Mouse (Mus musculus) lung, embryonic 15.5 days (tissue): ENCODE measurements around the gene Sowaha. TPM values are rescaled to one million over a fixed set of nuclear protein-coding genes. Genes with fewer than 3 reads are reported as not detected.

Experiments
- ATAC-seq: fragments of 200-750 bp; cut with Nextera tagmentation; 2 replicates; pipeline ENCODE4 v1.8.0; 2017; ENCODE audit warnings: moderate number of reproducible peaks, borderline replicate concordance; ENCODE audit not compliant: low FRiP score, low TSS enrichment; ENCODE audit errors: extremely low read depth
- H3K27ac ChIP-seq: fragments of 300-500 bp; sonication (generic); 2 replicates; pipeline ENCODE4 v1.5.1; 2015; ENCODE audit warnings: moderate library complexity, mild to moderate bottlenecking, inconsistent platforms
- H3K27me3 ChIP-seq: fragments of 300-500 bp; sonication (generic); 2 replicates; pipeline ENCODE4 v1.6.1; 2015; ENCODE audit warnings: inconsistent platforms
- H3K36me3 ChIP-seq: fragments of 300-500 bp; sonication (generic); 2 replicates; pipeline ENCODE4 v1.6.1; 2015; ENCODE audit warnings: inconsistent platforms
- H3K4me1 ChIP-seq: fragments of 300-500 bp; sonication (generic); 2 replicates; pipeline ENCODE4 v1.6.1; 2015; ENCODE audit warnings: inconsistent platforms
- H3K4me2 ChIP-seq: fragments of 300-500 bp; sonication (generic); 2 replicates; pipeline ENCODE4 v1.6.1; 2015; ENCODE audit warnings: inconsistent platforms, mild to moderate bottlenecking, moderate library complexity
- H3K4me3 ChIP-seq: fragments of 300-500 bp; sonication (generic); 2 replicates; pipeline ENCODE4 v1.5.1; 2015; ENCODE audit warnings: mild to moderate bottlenecking, inconsistent platforms
- H3K9ac ChIP-seq: fragments of 300-500 bp; sonication (generic); 2 replicates; pipeline ENCODE4 v1.6.1; 2015; ENCODE audit warnings: inconsistent platforms
- H3K9me3 ChIP-seq: fragments of 300-500 bp; sonication (generic); 2 replicates; pipeline ENCODE4 v1.6.1; 2016; ENCODE audit warnings: inconsistent platforms
- WGBS: fragments of 180-500 bp; shearing (Covaris S2); methylation state at CpG from one replicate; pipeline ENCODE4 v1.1.7; 2015; 5-methylcytosine and 5-hydroxymethylcytosine counted together
- polyA plus RNA-seq: library from polyadenylated mRNA; unstranded; fragments of >200 nt; fragmentation: Nextera tagmentation; extraction: Ambion mirVana; gene quantifications from 2 replicates; pipeline ENCODE4 v1.2.1, GENCODE M21; 2015

Gene Sowaha
- polyA plus RNA-seq, 1 experiment from 2014 or later = 0.06 TPM

GRCm38 (mm10) chr11:53520122-53520978 lies 40.3 kb upstream of the Sowaha start:
- H3K9ac ChIP-seq = peak overlapping the region; percentile 74
- no peaks in the 10 kb centered on the region for H3K27me3 ChIP-seq
- H3K9me3 ChIP-seq = no peaks in the 10 kb centered on the region
- peak overlapping the region; percentile 78 for H3K4me3 ChIP-seq
- ATAC-seq = peak; percentile 47; the same call in 1 of the 2 replicates
- H3K4me1 ChIP-seq = peaks cover 40% of the 10 kb centered on the region
- peak overlapping the region; percentile 87 for H3K4me2 ChIP-seq
- 1% methylated on average over 24 of the region's 24 CpGs for WGBS
- H3K36me3 ChIP-seq = no peaks in the 10 kb centered on the region
- peak overlapping the region; percentile 76 for H3K27ac ChIP-seq

- peak; percentile 75; the same call in 1 of the 2 replicates for ATAC-seq
Observed at GRCm38 (mm10) chr11:53519207-53520121, 39.4 kb upstream of the Sowaha start, which contains the start of gene Sept8. TSS of gene Sept8 (plus strand) at chr11:53519257.

GRCm38 (mm10) chr11:53518759-53519158 lies 38.7 kb upstream of the Sowaha start:
- Histone ChIP-seq H3K27me3 (no peaks in the 10 kb centered on the region), H3K9me3 (no peaks in the 10 kb centered on the region), H3K4me1 (peaks cover 38% of the 10 kb centered on the region), H3K4me3 (peak overlapping the region; percentile 78; the same call in 1 of the 2 replicates), H3K9ac (no peak overlapping the region), H3K4me2 (peak overlapping the region; percentile 87), H3K27ac (peak overlapping the region; percentile 76; the same call in 1 of the 2 replicates), H3K36me3 (no peaks in the 10 kb centered on the region)
- no peak for ATAC-seq
- WGBS = 29% methylated on average over 5 of the region's 5 CpGs

More at GRCm38 (mm10) chr11:53519207-53520121, 39.4 kb upstream of the Sowaha start, which contains the start of gene Sept8:
- H3K9me3 ChIP-seq = no peaks in the 10 kb centered on the region
- H3K4me3 ChIP-seq = peak within 1 kb of the TSS; percentile 78
- peak within 1 kb of the TSS; percentile 76 for H3K27ac ChIP-seq
- no peaks in the 10 kb centered on the region for H3K27me3 ChIP-seq
- H3K4me2 ChIP-seq = peak within 1 kb of the TSS; percentile 87
- no peaks in the 10 kb centered on the region for H3K36me3 ChIP-seq
- WGBS = 5% methylated on average over 53 of the region's 79 CpGs
- peaks cover 38% of the 10 kb centered on the region for H3K4me1 ChIP-seq
- H3K9ac ChIP-seq = peak within 1 kb of the TSS; percentile 74

- ATAC-seq = no peak
- no peak overlapping the region for H3K4me2 ChIP-seq
- H3K4me3 ChIP-seq = no peak overlapping the region
- no peaks in the 10 kb centered on the region for H3K9me3 ChIP-seq
- H3K4me1 ChIP-seq = peaks cover 31% of the 10 kb centered on the region
- H3K27me3 ChIP-seq = no peaks in the 10 kb centered on the region
- 31% methylated on average over 8 of the region's 8 CpGs for WGBS
- no peak overlapping the region for H3K9ac ChIP-seq
- H3K27ac ChIP-seq = peak overlapping the region; percentile 9; the same call in 1 of the 2 replicates
- no peaks in the 10 kb centered on the region for H3K36me3 ChIP-seq
Observed at GRCm38 (mm10) chr11:53516775-53517627, 36.9 kb upstream of the Sowaha start.

GRCm38 (mm10) chr11:53510351-53510750 lies 30.3 kb upstream of the Sowaha start:
- WGBS = 47% methylated on average over 5 of the region's 5 CpGs
- H3K4me1 ChIP-seq = no peaks in the 10 kb centered on the region
- no peaks in the 10 kb centered on the region for H3K36me3 ChIP-seq
- no peak overlapping the region for H3K9ac ChIP-seq
- no peak overlapping the region for H3K27ac ChIP-seq
- no peak overlapping the region for H3K4me2 ChIP-seq
- no peak for ATAC-seq
- H3K27me3 ChIP-seq = no peaks in the 10 kb centered on the region
- no peaks in the 10 kb centered on the region for H3K9me3 ChIP-seq
- H3K4me3 ChIP-seq = no peak overlapping the region

GRCm38 (mm10) chr11:53508591-53508990 lies 28.5 kb upstream of the Sowaha start:
- H3K4me1 ChIP-seq = no peaks in the 10 kb centered on the region
- no peak overlapping the region for H3K4me2 ChIP-seq
- H3K27me3 ChIP-seq = no peaks in the 10 kb centered on the region
- ATAC-seq = no peak
- no peak overlapping the region for H3K4me3 ChIP-seq
- no peak overlapping the region for H3K9ac ChIP-seq
- 46% methylated on average over 3 of the region's 3 CpGs for WGBS
- H3K9me3 ChIP-seq = no peaks in the 10 kb centered on the region
- H3K36me3 ChIP-seq = no peaks in the 10 kb centered on the region
- H3K27ac ChIP-seq = no peak overlapping the region

- Histone ChIP-seq H3K4me3 (no peak overlapping the region), H3K27me3 (no peaks in the 10 kb centered on the region), H3K4me1 (no peaks in the 10 kb centered on the region), H3K36me3 (no peaks in the 10 kb centered on the region), H3K4me2 (no peak overlapping the region), H3K9me3 (no peaks in the 10 kb centered on the region), H3K9ac (no peak overlapping the region), H3K27ac (no peak overlapping the region)
- 58% methylated on average over 7 of the region's 7 CpGs for WGBS
- ATAC-seq = no peak
Observed at GRCm38 (mm10) chr11:53508152-53508551, 28.1 kb upstream of the Sowaha start.

GRCm38 (mm10) chr11:53507098-53507805 lies 27.2 kb upstream of the Sowaha start:
- H3K27ac ChIP-seq = no peak overlapping the region
- no peak for ATAC-seq
- no peaks in the 10 kb centered on the region for H3K9me3 ChIP-seq
- WGBS = 82% methylated on average over 9 of the region's 9 CpGs
- no peak overlapping the region for H3K9ac ChIP-seq
- no peaks in the 10 kb centered on the region for H3K27me3 ChIP-seq
- no peak overlapping the region for H3K4me3 ChIP-seq
- no peak overlapping the region for H3K4me2 ChIP-seq
- H3K36me3 ChIP-seq = no peaks in the 10 kb centered on the region
- H3K4me1 ChIP-seq = no peaks in the 10 kb centered on the region

GRCm38 (mm10) chr11:53505026-53505663 lies 25.1 kb upstream of the Sowaha start:
- Histone ChIP-seq H3K4me3 (no peak overlapping the region), H3K9ac (no peak overlapping the region), H3K27ac (no peak overlapping the region), H3K9me3 (no peaks in the 10 kb centered on the region), H3K4me2 (no peak overlapping the region), H3K27me3 (no peaks in the 10 kb centered on the region), H3K36me3 (no peaks in the 10 kb centered on the region), H3K4me1 (peaks cover 7% of the 10 kb centered on the region; the same call in 1 of the 2 replicates)
- WGBS = 68% methylated on average over 5 of the region's 5 CpGs
- ATAC-seq = no peak

- peaks cover 7% of the 10 kb centered on the region; the same call in 1 of the 2 replicates for H3K4me1 ChIP-seq
- H3K4me2 ChIP-seq = no peak overlapping the region
- no peaks in the 10 kb centered on the region for H3K27me3 ChIP-seq
- H3K4me3 ChIP-seq = no peak overlapping the region
- 84% methylated on average over 8 of the region's 8 CpGs for WGBS
- ATAC-seq = no peak
- no peaks in the 10 kb centered on the region for H3K36me3 ChIP-seq
- no peaks in the 10 kb centered on the region for H3K9me3 ChIP-seq
- no peak overlapping the region for H3K9ac ChIP-seq
- H3K27ac ChIP-seq = no peak overlapping the region
Observed at GRCm38 (mm10) chr11:53504376-53504775, 24.3 kb upstream of the Sowaha start.
